Mouse (Mus musculus) layer of hippocampus, postnatal 10 days (tissue): ENCODE data around the gene Sgce. TPM values are rescaled to one million over a fixed set of nuclear protein-coding genes. Genes with fewer than 3 reads are reported as not detected.

ENCODE experiments used
- DNase-seq, 2 experiments: peaks; one replicate each; pipeline ENCODE4 v3.0.0; 2021; ENCODE audit warnings: low spot score in 2 of 2
- total RNA-seq, 2 experiments: library from RNA; stranded (reverse); gene quantifications; 2 replicates each; pipeline ENCODE4 v1.2.3; 2021

Sgce gene
- total RNA-seq, 2 experiments from 2014 or later = 25.9 to 27.3 TPM

- no peak for DNase-seq
Observed at GRCm38 (mm10) chr6:4723998-4724757, 22.8 kb downstream of the Sgce start.

- DNase-seq = no peak
Observed at GRCm38 (mm10) chr6:4722739-4723138, 24.3 kb downstream of the Sgce start.

- no peak for DNase-seq
Observed at GRCm38 (mm10) chr6:4722142-4722541, 24.9 kb downstream of the Sgce start.

- DNase-seq = no peak
Observed at GRCm38 (mm10) chr6:4717344-4717743, 29.7 kb downstream of the Sgce start.

- DNase-seq = no peak
Observed at GRCm38 (mm10) chr6:4716171-4716570, 30.8 kb downstream of the Sgce start.

- DNase-seq = no peak
Observed at GRCm38 (mm10) chr6:4708971-4709370, 38.0 kb downstream of the Sgce start.

- no peak for DNase-seq
Observed at GRCm38 (mm10) chr6:4706415-4706814, 40.6 kb downstream of the Sgce start.

- DNase-seq = no peak
Observed at GRCm38 (mm10) chr6:4703908-4704307, 43.1 kb downstream of the Sgce start.

GRCm38 (mm10) chr6:4701641-4702040 is 45.4 kb downstream of the Sgce start:
- no peak for DNase-seq

- DNase-seq = no peak
Observed at GRCm38 (mm10) chr6:4695778-4696177, 51.2 kb downstream of the Sgce start.

- DNase-seq = no peak
Observed at GRCm38 (mm10) chr6:4694672-4695231, 52.3 kb downstream of the Sgce start.

GRCm38 (mm10) chr6:4693544-4693943 is 53.5 kb downstream of the Sgce start:
- DNase-seq = no peak

- DNase-seq = no peak
Observed at GRCm38 (mm10) chr6:4690438-4690837, 56.6 kb downstream of the Sgce start.

- DNase-seq = no peak
Observed at GRCm38 (mm10) chr6:4684706-4685340, 62.2 kb downstream of the Sgce start.

GRCm38 (mm10) chr6:4680576-4680975 is 66.4 kb downstream of the Sgce start:
- DNase-seq = no peak

- no peak for DNase-seq
Observed at GRCm38 (mm10) chr6:4679981-4680380, 67.0 kb downstream of the Sgce start.

- no peak for DNase-seq
Observed at GRCm38 (mm10) chr6:4677356-4677761, 69.6 kb downstream of the Sgce start.

GRCm38 (mm10) chr6:4665154-4665553 is 81.9 kb downstream of the Sgce start:
- DNase-seq = no peak

- no peak for DNase-seq
Observed at GRCm38 (mm10) chr6:4664313-4664712, 82.7 kb downstream of the Sgce start.

- DNase-seq = no peak
Observed at GRCm38 (mm10) chr6:4663516-4663915, 83.5 kb downstream of the Sgce start.

- DNase-seq = no peak
Observed at GRCm38 (mm10) chr6:4658861-4659260, 88.1 kb downstream of the Sgce start.

GRCm38 (mm10) chr6:4655924-4656323 is 91.1 kb downstream of the Sgce start:
- no peak for DNase-seq

GRCm38 (mm10) chr6:4655466-4655865 is 91.5 kb downstream of the Sgce start:
- DNase-seq = no peak
